Mouse (Mus musculus) heart, postnatal 0 days (tissue): ENCODE data around the gene Kri1.

Source experiments
- CTCF ChIP-seq: IDR thresholded peaks from 2 replicates; pipeline ENCODE4 v1.5.1; 2016; ENCODE audit warnings: antibody characterized with exemption, control low read depth, low read depth
- EP300 ChIP-seq: IDR thresholded peaks from 2 replicates; pipeline ENCODE4 v1.6.1; 2016; ENCODE audit warnings: antibody characterized with exemption, low read depth

DNA sequence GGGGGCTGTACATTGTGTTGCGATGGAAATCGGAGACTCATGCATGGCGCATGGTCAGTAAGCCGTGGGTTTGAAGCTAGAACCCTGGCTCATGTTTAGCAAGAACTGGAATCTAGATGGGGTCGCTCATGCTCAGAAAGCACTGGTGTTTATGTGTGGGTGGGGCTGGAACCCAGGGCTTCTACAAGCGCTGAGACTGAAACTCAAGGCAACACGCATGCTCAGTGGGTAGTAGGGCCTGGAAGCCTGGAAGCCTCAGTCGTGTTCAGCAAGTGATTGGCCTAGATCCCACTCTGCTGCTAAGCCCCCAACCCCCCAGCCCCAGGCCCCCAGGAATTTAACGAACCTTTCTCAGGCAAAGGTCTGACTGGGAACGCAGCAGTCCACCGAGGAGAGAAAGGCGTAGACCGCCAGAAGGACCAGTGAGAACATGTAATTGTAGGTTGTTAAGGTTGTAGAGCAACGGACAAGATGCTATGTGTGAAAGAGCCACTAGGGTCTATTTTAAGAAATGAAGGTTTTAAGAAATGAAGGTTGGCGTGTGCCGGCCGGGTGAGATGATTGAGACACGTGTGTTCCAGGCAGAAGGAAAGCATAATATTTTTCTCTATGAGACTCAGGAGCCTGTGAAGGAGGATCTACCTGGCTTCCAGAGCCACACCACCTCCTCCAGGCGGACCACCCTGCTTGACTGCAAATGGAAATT lies 34.6 kb upstream of the Kri1 start:
- TF ChIP-seq CTCF (no peak), EP300 (no peak)
